Mouse (Mus musculus): ENCODE results near the gene Anxa1.

DNA sequence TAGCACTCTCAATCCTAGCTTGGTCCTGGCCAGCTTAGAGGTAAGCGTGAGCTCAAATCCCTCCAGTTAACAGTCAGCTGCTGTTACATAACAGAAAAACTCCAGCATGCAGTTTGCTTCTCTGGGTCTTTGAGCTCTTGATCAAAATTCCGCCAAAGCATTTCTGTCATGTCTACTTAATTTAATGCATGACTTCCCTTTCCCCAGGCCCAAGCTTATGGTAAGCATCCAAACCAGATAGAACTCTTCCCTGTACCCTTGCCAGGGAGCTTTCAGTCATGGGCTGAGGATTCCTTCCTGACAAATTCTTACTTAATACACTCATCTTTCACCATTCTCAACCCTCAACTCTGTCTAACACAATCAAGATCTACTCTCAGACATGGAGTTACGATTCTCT, 20.5 kb upstream of the Anxa1 start:
- TF ChIP-seq POLR2A (IDR thresholded peaks at IDR 0.05; ENCODE audit: extremely low read depth, insufficient read depth, low read length) (no peak), CTCF (IDR thresholded peaks at IDR 0.05; ENCODE audit: extremely low read depth, insufficient read depth, low read length) (no peak)
